Mouse (Mus musculus) testis, adult 2 months (tissue): ENCODE data around the gene Prmt7.

Source experiments
- CTCF ChIP-seq: fragments of 200-500 bp; IDR thresholded peaks from 2 replicates; pipeline ENCODE4 v1.5.1; 2012; ENCODE audit warnings: low read depth, mild to moderate bottlenecking, inconsistent platforms, low read length, moderate library complexity; ENCODE audit not compliant: control insufficient read depth, insufficient read depth, insufficient replicate concordance
- POLR2A ChIP-seq: fragments of 200-500 bp; IDR thresholded peaks from 2 replicates; pipeline ENCODE4 v1.6.1; 2012; ENCODE audit warnings: low read depth, mild to moderate bottlenecking, inconsistent platforms, low read length, moderate library complexity; ENCODE audit not compliant: control insufficient read depth

DNA sequence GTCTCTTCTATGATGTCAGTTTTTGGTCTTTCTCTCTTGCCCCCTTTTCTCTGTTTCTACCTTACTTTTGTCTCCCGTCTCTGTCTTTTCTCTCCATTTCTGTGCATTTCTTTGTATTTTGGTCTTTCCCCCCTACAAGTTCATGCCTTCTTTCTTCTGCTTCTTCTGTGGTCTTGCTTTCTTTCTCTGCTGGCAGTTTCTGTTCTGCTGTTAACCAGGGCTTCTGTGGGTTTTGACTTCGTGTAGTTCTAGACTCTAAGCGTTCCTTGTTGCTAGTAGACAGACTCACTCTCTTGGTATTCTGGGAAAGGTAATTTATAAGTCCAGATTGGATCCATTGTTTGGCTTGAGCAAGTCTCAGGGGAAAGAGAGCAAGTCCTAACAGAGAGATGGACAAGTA, 24.3 kb upstream of the Prmt7 start:
- no peak for TF ChIP-seq CTCF
- no peak for TF ChIP-seq POLR2A
